Mouse (Mus musculus) heart, embryonic 11.5 days (tissue): ENCODE data around the gene 1600002K03Rik. TPM values are rescaled to one million over a fixed set of nuclear protein-coding genes. Genes with fewer than 3 reads are reported as not detected.

Experiments used
- ATAC-seq: fragments of 200-750 bp; cut with Nextera tagmentation; replicated peaks from 2 replicates; pipeline ENCODE4 v1.8.0; 2017; ENCODE audit warnings: moderate library complexity; ENCODE audit not compliant: insufficient number of reproducible peaks, low FRiP score, low TSS enrichment
- H3K27ac ChIP-seq: fragments of 300-500 bp; sonication (generic); 2 replicates; pipeline ENCODE4 v1.5.1; 2014; ENCODE audit warnings: mild to moderate bottlenecking, low read depth, low read length
- H3K27me3 ChIP-seq: fragments of 300-500 bp; sonication (generic); 2 replicates; pipeline ENCODE4 v1.6.1; 2014; ENCODE audit warnings: mild to moderate bottlenecking, low read length, mixed read lengths; ENCODE audit not compliant: control insufficient read depth, insufficient read depth
- H3K36me3 ChIP-seq: fragments of 300-500 bp; sonication (generic); 2 replicates; pipeline ENCODE4 v1.6.1; 2014; ENCODE audit warnings: mild to moderate bottlenecking, low read length, moderate library complexity, mixed read lengths; ENCODE audit not compliant: control insufficient read depth, insufficient read depth
- H3K4me1 ChIP-seq: fragments of 300-500 bp; sonication (generic); 2 replicates; pipeline ENCODE4 v1.6.1; 2014; ENCODE audit warnings: low read length; ENCODE audit not compliant: control insufficient read depth, insufficient read depth
- H3K4me2 ChIP-seq: fragments of 300-500 bp; sonication (generic); 2 replicates; pipeline ENCODE4 v1.6.1; 2014; ENCODE audit warnings: mild to moderate bottlenecking, moderate library complexity
- H3K4me3 ChIP-seq: fragments of 300-500 bp; sonication (generic); 2 replicates; pipeline ENCODE4 v1.5.1; 2014; ENCODE audit warnings: low read depth, low read length
- H3K9ac ChIP-seq: fragments of 300-500 bp; sonication (generic); 2 replicates; pipeline ENCODE4 v1.6.1; 2014; ENCODE audit warnings: mild to moderate bottlenecking, low read depth, low read length, moderate library complexity
- H3K9me3 ChIP-seq: fragments of 300-500 bp; sonication (generic); replicated peaks from 2 replicates; pipeline ENCODE4 v1.6.1; 2016; ENCODE audit warnings: low read length; ENCODE audit not compliant: control insufficient read depth
- WGBS: fragments of 180-500 bp; shearing (Covaris S2); extraction: QIAGEN DNeasy Blood & Tissue Kit; methylation state at CpG from one replicate; pipeline ENCODE4 v1.1.7; 2014; ENCODE audit not compliant: insufficient replicate concordance; 5-methylcytosine and 5-hydroxymethylcytosine counted together
- polyA plus RNA-seq: library from polyadenylated mRNA; unstranded; fragments of >200 nt; fragmentation: Nextera tagmentation; extraction: Ambion mirVana; gene quantifications from 2 replicates; pipeline ENCODE4 v1.2.1, GENCODE M21; 2014

The 1600002K03Rik gene
- polyA plus RNA-seq, 1 experiment from 2014 or later = 12.4 TPM

GRCm38 (mm10) chr10:80134421-80134820 lies 38.3 kb upstream of the 1600002K03Rik start:
- Histone ChIP-seq H3K27ac (no peak overlapping the region), H3K4me1 (peaks cover 39% of the 10 kb centered on the region), H3K27me3 (peaks cover 32% of the 10 kb centered on the region), H3K9ac (no peak overlapping the region), H3K9me3 (no peaks in the 10 kb centered on the region), H3K36me3 (peaks cover 12% of the 10 kb centered on the region), H3K4me2 (no peak overlapping the region), H3K4me3 (no peak overlapping the region)
- ATAC-seq = no peak
- whole genome bisulfite sequencing = 84% methylated on average over 9 of the region's 9 CpGs

GRCm38 (mm10) chr10:80135161-80135560 lies 37.6 kb upstream of the 1600002K03Rik start:
- no peak overlapping the region for H3K9ac ChIP-seq
- peaks cover 39% of the 10 kb centered on the region for H3K4me1 ChIP-seq
- WGBS = 89% methylated on average over 10 of the region's 10 CpGs
- peaks cover 6% of the 10 kb centered on the region; the same call in 1 of the 2 replicates for H3K36me3 ChIP-seq
- H3K27ac ChIP-seq = no peak overlapping the region
- ATAC-seq = no peak
- H3K4me2 ChIP-seq = no peak overlapping the region
- H3K27me3 ChIP-seq = peaks cover 32% of the 10 kb centered on the region
- H3K4me3 ChIP-seq = no peak overlapping the region
- H3K9me3 ChIP-seq = no peaks in the 10 kb centered on the region

- H3K9me3 ChIP-seq = no peaks in the 10 kb centered on the region
- no peak overlapping the region for H3K4me2 ChIP-seq
- 85% methylated on average over 1 of the region's 1 CpGs for WGBS
- no peak overlapping the region for H3K9ac ChIP-seq
- no peak overlapping the region for H3K4me3 ChIP-seq
- peaks cover 39% of the 10 kb centered on the region for H3K4me1 ChIP-seq
- peaks cover 6% of the 10 kb centered on the region; the same call in 1 of the 2 replicates for H3K36me3 ChIP-seq
- ATAC-seq = no peak
- no peak overlapping the region for H3K27ac ChIP-seq
- peaks cover 32% of the 10 kb centered on the region for H3K27me3 ChIP-seq
Observed at GRCm38 (mm10) chr10:80135641-80136040, 37.1 kb upstream of the 1600002K03Rik start.

- H3K4me3 ChIP-seq = peak overlapping the region; percentile 65
- no peak overlapping the region for H3K27ac ChIP-seq
- no peaks in the 10 kb centered on the region for H3K9me3 ChIP-seq
- 0 out of 2 replicates have a peak, but pooled peaks cover 2% of the 10 kb centered on the region for H3K36me3 ChIP-seq
- no peak for ATAC-seq
- H3K27me3 ChIP-seq = peaks cover 32% of the 10 kb centered on the region
- H3K4me2 ChIP-seq = peak overlapping the region; percentile 97
- 16% methylated on average over 44 of the region's 49 CpGs for WGBS
- H3K9ac ChIP-seq = 0 out of 2 replicates have a peak overlapping the region, but pooled peaks have one; percentile 22
- peaks cover 32% of the 10 kb centered on the region for H3K4me1 ChIP-seq
Observed at GRCm38 (mm10) chr10:80136179-80136951, 36.4 kb upstream of the 1600002K03Rik start.

- Histone ChIP-seq H3K9me3 (no peaks in the 10 kb centered on the region), H3K4me2 (peak overlapping the region; percentile 97), H3K4me3 (peak overlapping the region; percentile 65), H3K36me3 (no peaks in the 10 kb centered on the region), H3K27me3 (peaks cover 30% of the 10 kb centered on the region), H3K9ac (peak overlapping the region; percentile 2; the same call in 1 of the 2 replicates), H3K27ac (no peak overlapping the region), H3K4me1 (peaks cover 26% of the 10 kb centered on the region)
- 7% methylated on average over 27 of the region's 29 CpGs for WGBS
- no peak for ATAC-seq
Observed at GRCm38 (mm10) chr10:80136952-80137625, 35.7 kb upstream of the 1600002K03Rik start.

GRCm38 (mm10) chr10:80137626-80138552 lies 34.9 kb upstream of the 1600002K03Rik start:
- Histone ChIP-seq H3K27me3 (peaks cover 27% of the 10 kb centered on the region), H3K9me3 (no peaks in the 10 kb centered on the region), H3K4me1 (peaks cover 28% of the 10 kb centered on the region), H3K36me3 (no peaks in the 10 kb centered on the region), H3K4me2 (peak overlapping the region; percentile 97), H3K4me3 (peak overlapping the region; percentile 65), H3K9ac (peak overlapping the region; percentile 79), H3K27ac (no peak overlapping the region)
- WGBS = 7% methylated on average over 27 of the region's 33 CpGs
- ATAC-seq = no peak

- H3K4me2 ChIP-seq = peak within 1 kb of the TSS; percentile 97
- H3K27ac ChIP-seq = no peak within 1 kb of the TSS
- H3K9ac ChIP-seq = peak within 1 kb of the TSS; percentile 79
- H3K4me1 ChIP-seq = peaks cover 28% of the 10 kb centered on the region
- peak within 1 kb of the TSS; percentile 65 for H3K4me3 ChIP-seq
- H3K36me3 ChIP-seq = peaks cover under 1% of the 10 kb centered on the region; the same call in 1 of the 2 replicates
- H3K9me3 ChIP-seq = no peaks in the 10 kb centered on the region
- no peak; the same call in 1 of the 2 replicates for ATAC-seq
- under 1% methylated on average over 79 of the region's 94 CpGs for WGBS
- H3K27me3 ChIP-seq = peaks cover 27% of the 10 kb centered on the region
Observed at GRCm38 (mm10) chr10:80138553-80139438, 33.9 kb upstream of the 1600002K03Rik start, which contains the start of gene Atp5d. Gene Atp5d (plus strand): TSS chr10:80138632.
